Mouse (Mus musculus) heart, adult 11 months (tissue): Measurements from ENCODE around the gene Gm48551.
A peak's percentile ranks its signal among the peaks of the same experiment; 100 is the strongest.

Experiments
- DNase-seq: peaks from one replicate; pipeline ENCODE4 v3.0.0; 2022

The Gm48551 gene

DNA sequence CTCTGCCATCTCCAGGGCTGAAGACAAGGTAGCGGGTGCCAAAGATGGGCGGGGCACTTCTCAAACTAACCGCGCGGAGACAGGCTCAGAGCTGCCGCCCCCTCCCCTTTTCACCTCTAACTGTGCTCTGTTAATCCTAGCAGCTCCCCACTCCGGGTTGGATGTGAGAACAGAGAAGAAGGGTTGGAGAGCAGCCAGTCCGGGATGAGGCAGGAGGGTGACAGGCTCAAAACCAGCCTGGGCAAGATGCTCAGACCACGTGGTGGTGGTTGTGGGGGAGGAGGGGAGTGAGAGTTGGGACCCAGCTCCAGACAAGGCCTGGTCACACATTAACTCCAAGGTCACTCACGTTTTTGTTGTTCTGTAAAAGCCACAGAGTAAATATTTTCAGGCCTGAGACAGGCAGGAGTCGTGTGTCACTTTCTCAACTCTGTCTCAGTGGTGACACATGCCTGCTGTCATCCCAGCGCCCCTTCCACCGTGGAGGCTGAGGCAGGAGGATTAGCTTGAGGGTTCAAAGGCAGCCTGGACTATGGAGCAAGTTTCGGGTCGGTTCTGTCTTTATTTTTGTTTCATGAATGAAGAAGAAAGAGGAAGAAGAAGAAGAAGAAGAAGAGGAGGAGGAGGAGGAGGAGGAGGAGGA, 47.4 kb downstream of the Gm48551 start:
- peak; percentile 96 for DNase-seq

DNA sequence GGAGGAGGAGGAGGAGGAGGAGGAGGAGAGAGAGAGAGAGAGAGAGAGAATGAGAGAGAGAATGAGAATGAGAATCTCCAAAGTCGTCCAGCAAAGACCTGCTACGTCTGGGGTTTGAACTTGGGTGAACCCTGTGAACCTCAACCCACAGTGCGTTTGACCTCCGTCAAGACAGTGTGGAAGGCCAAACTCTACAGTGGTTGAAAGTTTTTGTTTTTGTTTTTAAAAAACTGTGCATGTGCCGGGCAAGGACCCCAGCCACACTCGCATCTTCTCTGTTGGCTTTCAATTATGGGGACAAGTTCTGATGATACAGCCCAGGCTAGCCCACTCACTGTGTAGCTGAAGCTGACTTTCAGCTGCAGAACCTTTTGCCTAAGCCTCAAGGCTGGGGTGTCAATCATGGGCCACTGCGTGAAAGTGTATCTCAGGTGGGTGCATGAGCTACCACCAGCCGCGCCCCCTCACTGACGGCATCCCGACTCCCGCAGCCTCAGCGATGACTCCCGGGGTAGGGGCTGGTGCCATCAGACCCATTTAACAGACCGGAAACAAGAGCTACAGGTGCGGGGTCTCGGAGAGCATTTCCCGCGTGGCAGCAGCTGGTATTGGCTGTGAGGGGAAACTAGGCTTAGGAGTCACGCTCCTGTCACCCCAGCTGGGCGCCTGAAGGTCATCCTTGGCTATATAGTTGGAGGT, 48.1 kb downstream of the Gm48551 start:
- no peak for DNase-seq

DNA sequence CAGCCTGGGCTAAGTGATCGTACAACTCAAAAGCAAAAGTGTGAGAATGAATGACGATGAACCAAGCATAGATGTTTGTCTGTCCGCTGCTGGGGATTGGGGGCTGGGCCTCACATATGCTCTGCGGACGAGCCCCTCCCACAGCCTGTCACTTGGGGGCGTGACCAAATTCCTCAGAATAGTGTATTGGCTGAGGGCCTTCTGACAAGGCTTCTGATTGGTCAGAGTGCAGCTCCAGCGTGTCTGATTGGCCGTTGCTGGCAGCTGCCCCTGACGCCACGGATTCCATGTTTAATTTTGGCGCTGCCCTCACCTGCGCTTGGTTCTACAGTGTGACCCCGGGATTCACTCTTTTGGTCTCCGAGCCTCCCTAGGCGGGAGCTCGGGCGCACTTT, 48.6 kb downstream of the Gm48551 start:
- DNase-seq, result peak; percentile 100

DNA sequence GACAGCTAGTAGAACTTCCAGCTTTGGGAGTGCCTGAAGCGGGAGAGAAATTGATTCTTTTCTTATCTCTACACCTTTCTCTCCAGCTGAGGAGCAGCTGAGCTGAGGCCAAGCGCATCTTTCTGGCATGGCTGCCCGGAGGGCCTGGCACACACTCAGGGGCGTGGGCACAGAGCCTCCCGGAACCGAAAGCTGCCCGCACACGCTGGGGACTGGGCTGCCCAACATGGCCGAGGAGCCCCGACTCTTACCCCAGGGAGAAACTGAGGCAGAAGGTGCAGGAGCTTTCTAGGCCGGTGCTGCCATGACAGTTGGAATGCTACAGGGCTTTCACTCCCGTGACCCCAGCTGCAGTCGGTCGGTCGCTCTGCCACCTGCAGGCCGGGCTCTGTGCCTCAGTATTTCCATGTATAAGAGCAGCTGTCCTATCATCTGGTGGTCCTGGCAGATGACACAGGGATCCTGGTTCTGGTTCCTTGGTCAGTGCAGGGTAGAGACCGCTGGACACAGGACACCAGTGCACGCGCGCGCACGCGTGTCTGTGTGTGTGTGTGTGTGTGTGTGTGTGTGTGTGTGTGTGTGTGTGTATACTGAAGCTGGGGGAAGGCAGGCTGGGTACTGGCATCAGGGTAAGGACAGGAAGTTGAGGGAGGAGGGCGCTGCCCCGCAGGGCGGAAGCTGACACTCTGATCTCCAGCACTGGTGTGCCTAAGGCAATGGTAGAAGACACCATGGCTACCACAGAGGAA, 49.4 kb downstream of the Gm48551 start:
- DNase-seq, result peak; percentile 98

DNA sequence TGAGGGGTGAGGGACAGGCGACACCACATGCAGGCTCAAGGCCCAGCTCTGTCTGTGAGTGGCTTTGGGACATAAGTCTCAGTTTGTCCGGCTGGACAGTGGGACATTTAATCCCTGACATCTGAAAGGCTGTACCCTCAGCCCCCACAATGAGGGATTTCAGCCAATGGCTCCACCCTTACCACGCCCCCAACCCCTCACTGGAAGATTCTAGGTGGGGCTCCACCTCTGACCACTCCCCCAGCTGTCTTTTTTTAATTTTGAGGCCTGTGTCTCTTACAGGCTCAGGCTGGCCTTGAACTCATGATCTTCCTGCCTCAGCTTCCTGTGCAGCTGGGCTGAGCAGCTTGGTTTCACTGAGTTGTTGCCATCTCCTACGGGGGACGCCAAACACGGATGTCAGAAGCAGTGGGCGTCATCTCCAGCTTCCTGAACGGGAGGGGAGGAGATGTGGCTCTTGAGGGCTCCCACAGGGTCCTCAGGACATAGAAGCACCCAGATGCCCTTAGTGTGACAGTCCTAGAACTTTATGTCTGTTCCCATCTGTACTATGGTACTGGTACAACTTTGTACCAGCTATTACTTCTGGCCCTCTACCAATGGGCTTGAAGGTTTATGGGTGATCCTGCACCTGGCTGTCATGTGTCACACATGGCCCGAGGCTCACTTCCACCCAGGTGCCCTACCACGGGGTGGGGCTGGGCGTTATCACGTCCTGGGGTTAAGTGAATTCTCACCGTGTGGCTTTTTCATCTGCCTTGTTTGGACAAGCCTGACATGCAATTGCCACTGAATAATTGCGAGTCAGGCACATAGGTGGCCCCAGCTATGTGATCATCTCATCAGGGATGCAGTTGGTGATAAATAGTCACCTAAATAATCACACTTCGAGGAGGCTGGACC, 50.3 kb downstream of the Gm48551 start:
- DNase-seq, result peak; percentile 95

DNA sequence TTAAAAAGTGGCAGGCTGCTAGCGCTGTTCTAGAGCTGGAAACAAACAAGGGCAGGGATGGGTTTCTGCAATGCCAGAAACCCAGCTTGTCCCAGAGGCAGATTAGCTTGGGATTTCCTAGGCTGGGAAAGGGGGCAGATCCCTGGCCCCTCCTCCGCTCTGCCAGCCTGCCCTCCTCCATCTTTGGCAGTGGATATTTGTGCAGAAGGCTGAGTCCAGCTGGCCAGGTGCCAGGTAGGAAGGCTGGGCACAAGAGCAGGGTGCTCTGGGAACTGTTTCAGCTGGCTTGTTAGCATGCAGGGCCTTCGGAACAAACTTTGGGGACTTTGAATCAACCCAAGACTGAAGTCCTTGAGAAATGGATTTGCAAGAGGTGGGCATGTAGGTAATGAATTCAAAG, 51.2 kb downstream of the Gm48551 start:
- peak; percentile 98 for DNase-seq

DNA sequence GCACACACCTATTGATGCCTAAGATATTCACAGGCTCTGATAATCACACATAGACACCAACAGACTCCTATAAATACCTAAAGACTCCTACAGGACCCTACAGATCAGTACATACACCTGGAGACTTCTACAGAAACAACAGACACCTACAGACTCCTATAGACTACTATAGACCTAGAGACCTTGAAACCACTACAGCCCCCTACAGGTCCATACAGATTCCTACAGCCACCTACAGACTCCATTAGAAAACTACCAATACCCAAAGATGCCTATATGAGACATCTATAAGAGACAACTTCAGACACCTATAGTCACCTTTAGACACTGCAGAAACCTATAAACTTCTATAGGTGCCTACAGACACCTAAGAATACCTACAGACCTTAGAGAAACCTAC, 56.8 kb downstream of the Gm48551 start:
- DNase-seq, result no peak
